Mouse (Mus musculus) 3T3-L1 (cell line): ENCODE measurements around the gene Rnf20.
"Not testable (repeated sequence)": the region's sequence is repeated elsewhere in the genome, so short reads cannot be mapped to it uniquely, and the experiment has no call there.

Source experiments
- DNase-seq: peaks from one replicate; pipeline ENCODE4 v3.0.0-alpha.2; 2015; ENCODE audit warnings: low read depth, low spot score

Rnf20 gene

GRCm38 (mm10) chr4:49631319-49632138, at the start of gene Rnf20:
Gene Rnf20, plus strand, starts transcription at chr4:49632006.
- peak; percentile 96 for DNase-seq

DNA sequence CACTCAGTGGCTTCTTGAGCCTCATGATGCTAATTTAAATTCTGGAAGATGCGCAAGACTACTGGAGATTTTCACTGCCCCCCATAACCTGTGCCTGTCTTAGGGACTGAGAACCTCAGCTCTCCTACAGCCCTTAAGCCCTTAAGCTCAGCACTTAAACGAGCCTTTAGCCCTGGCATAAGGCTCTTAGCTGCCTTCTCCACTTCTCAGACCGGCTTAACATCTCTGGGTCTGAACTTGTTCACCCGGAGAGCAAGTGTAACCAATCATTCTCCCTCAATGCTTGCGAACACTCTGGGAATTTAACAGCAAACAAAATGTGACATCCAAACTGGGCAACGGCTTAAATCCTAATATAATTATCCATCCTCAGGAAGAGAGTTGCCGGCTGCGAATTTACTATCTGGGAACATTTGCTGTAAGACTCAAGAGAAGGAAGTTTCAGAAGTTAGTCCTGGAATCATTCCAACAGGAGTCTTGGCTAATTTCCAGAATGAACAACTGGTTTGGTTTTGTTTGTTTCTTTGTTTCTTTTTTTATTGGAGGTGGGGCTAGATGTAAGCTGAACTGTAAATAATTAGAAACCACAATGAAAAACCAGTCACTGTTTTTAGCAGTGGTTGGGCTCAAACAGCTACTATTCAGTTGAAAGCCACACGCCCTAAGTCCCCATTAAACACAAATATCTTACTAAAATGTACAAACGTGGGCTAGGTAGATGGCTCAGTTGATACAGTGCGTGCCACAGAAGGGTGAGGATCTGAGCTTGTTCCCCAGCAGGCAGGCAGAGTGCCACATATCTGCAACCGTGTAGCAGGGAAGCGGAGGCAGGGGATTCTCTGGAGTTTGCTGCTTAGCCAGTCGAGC, 47.6 kb upstream of the Rnf20 start:
- peak; percentile 3 for DNase-seq

GRCm38 (mm10) chr4:49585524-49586101, 46.2 kb upstream of the Rnf20 start:
- no peak for DNase-seq

DNA sequence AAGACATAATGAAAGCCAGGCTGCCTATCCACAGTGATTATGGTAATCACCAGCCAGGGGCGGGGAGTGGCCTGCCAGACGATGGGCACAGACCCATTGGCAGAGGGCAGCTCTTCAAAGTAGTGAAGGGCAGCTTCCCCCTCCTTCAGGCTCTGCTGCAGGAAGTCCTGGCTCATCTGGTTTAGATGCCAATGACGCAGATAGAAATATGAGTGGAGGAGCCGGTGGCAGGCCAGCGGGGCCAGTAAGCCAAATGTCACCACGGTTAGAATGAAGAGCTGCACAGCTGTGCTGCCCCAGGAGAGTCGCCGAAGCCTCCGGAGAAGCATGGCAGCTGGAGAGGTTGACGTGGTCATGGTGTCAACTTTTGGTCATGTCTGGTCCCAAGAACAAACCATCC, 45.0 kb upstream of the Rnf20 start:
- no peak for DNase-seq

- no peak for DNase-seq
Measured at GRCm38 (mm10) chr4:49590152-49590551, 41.7 kb upstream of the Rnf20 start.

GRCm38 (mm10) chr4:49596846-49597182, 35.0 kb upstream of the Rnf20 start:
- no peak for DNase-seq

- no peak for DNase-seq
Measured at GRCm38 (mm10) chr4:49597183-49598100, 34.4 kb upstream of the Rnf20 start, which contains the start of gene Tmem246. Gene Tmem246, minus strand, starts transcription at chr4:49597876.

DNA sequence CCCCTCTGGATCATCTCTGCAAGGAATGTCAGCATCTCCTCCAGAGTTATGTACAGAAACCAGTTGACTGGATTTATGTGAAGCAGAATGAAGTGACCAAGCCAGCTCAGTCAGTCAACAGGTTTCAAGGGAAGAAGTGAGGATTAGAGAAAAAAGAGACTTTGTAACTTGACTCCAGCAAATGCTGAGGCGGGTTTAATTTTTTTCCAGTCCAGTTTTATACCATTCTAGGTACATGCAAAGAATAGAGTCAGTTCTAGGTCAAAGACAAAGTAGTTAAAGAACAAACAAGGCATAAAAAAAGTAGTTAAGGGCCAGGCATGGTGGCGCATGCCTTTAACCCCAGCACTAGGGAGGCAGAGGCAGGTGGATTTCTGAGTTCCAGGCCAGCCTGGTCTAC, 28.6 kb upstream of the Rnf20 start:
- no peak for DNase-seq

- no peak for DNase-seq
Measured at GRCm38 (mm10) chr4:49604016-49604546, 27.7 kb upstream of the Rnf20 start.

GRCm38 (mm10) chr4:49604616-49605015, 27.2 kb upstream of the Rnf20 start:
- no peak for DNase-seq

- no peak for DNase-seq
Measured at GRCm38 (mm10) chr4:49605459-49605858, 26.3 kb upstream of the Rnf20 start.

DNA sequence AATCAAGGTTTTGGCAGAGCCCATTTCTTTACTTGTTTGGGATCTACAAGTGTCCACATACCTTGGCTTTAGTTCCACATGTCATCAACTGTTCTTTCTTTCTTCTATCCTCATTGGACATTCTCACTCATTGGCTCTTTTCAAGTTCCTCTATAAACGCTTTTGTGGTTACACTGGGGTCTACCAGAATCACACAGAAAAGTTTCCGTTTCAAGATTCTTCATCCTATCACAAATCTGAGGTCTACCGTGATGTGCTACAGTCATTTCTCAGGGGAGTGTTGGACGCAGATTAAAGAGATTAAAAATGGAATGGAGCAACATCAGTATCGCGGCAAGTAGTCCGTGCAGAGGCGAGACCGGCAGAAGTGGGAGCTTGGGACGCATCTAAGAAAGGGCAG, 14.9 kb upstream of the Rnf20 start:
- no peak for DNase-seq

DNA sequence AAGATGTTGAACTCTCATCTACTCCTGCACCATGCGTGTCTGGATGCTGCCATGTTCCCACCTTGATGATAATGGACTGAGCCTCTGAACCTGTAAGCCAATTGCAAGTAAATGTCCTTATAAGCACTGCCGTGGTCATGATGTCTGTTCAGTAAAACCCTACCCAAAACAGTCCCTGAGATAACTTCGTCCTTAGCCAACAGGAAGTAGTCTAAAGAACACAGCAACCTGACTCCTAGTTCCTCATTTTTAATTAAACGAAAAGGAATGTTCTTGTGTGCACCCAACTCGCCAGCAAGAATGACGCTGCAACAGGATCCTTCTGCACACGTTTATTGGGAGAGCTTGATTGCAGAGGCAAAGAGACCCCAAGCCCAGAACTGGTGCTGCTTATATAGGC, 11.9 kb upstream of the Rnf20 start:
- not testable (repeated sequence) for DNase-seq

DNA sequence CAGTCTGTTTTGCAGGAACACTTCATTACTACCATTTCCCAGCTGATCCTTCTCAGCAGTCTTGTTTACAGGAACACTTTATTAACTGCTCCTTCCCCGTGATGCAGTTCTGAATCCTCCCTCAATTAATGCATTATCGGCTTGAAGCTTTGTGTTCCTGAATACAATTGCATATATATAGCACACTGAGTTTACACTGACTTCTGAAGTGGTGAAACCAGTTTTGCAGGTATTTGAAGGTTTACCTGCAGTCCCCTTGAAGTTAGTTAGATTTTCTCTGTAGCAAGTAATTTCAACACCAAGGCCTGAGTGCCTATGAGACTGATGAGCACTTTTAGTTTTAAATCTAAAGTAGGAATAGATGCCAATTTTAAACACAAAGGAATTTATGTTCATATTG, 9.5 kb upstream of the Rnf20 start:
- DNase-seq: no peak

- DNase-seq: no peak
Measured at GRCm38 (mm10) chr4:49623916-49624315, 7.9 kb upstream of the Rnf20 start.

- not testable (repeated sequence) for DNase-seq
Measured at GRCm38 (mm10) chr4:49624969-49625368, 6.8 kb upstream of the Rnf20 start.

DNA sequence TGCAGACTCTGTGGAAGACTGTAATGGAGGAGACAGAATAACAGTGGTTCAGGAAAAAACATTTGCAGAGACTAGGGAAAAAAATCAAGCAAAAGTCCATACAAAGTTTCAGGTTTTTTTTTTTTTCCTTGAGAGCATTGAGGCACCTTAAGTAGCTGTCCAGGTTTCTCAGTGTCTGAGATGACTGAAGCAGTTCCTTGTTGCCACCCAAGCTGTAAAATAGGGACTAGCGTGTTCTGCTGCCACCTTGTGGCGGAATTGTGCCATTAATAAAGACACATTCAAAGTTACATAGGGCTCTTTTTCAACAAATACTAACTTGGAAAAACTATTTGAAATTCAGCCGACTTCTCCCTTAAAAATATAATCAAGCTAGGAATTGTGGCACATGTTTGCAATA, 4.8 kb upstream of the Rnf20 start:
- peak; percentile 82 for DNase-seq

GRCm38 (mm10) chr4:49628941-49629340, 2.9 kb upstream of the Rnf20 start:
- DNase-seq: no peak

DNA sequence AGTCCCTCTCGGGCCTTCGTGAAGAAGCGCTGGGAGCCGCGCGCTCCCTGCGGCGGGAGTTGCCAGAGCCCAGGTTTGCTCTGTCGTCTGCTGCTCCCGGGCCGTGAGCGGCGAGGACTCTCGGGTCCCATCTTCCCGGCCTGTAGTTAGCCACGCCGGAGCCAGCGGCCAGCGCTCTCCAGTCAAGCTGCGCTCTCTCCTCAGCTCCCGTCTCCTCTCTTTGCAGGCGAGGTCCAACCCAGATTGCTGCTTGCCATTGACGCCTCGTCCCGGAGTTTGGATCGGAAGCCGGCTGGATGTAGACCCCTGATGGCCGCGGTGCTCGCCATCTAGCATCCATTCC, 304 bp downstream of the Rnf20 start:
- DNase-seq: no peak

DNA sequence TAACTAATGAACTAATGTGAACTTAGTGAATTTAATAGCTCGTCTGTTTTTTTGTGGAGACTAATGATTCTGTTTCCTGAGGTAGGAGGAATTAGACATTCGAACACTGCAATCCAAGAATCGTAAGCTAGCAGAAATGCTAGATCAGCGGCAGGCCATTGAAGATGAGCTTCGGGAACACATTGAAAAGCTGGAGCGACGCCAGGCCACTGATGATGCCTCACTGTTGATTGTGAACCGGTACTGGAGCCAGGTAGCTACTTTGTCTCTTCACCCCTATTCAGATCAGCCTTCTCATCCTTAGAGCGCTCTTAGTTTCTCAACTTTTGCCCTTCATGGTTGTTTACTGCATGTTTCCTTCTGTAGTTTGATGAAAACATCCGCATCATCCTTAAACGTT, 6.0 kb downstream of the Rnf20 start:
- no peak for DNase-seq

- DNase-seq: no peak
Measured at GRCm38 (mm10) chr4:49639913-49640312, 8.1 kb downstream of the Rnf20 start.
